Mouse (Mus musculus) MEL (cell line): ENCODE data around the gene Cdc42ep4. TPM values are rescaled to one million over a fixed set of nuclear protein-coding genes. Genes with fewer than 3 reads are reported as not detected.

Experiments
- DNase-seq: peaks from one replicate; pipeline ENCODE4 v3.0.0; 2011; ENCODE audit warnings: low read depth, low spot score
- H3K27ac ChIP-seq: 2 replicates; pipeline ENCODE4 v1.5.1; 2012; ENCODE audit warnings: low read depth, mild to moderate bottlenecking, control low read depth, low read length, moderate library complexity; ENCODE audit not compliant: control insufficient read depth
- H3K27me3 ChIP-seq, 2 experiments: fragments of 150-350 bp in 1 of 2; sonication (generic) in 1 of 2; 2 replicates each; pipeline ENCODE4 v1.6.1; 2012; ENCODE audit warnings: low read length in 2 of 2, mild to moderate bottlenecking in 2 of 2, improper control_type of control experiment in 1 of 2, moderate library complexity in 1 of 2; ENCODE audit not compliant: insufficient read depth in 2 of 2, control insufficient read depth in 1 of 2
- H3K36me3 ChIP-seq, 2 experiments: 2 replicates each; pipeline ENCODE4 v1.6.1; 2012 to 2014; ENCODE audit warnings: low read length in 2 of 2, improper control_type of control experiment in 1 of 2, inconsistent platforms in 1 of 2, mild to moderate bottlenecking in 1 of 2; ENCODE audit not compliant: insufficient read depth in 2 of 2, control insufficient read depth in 1 of 2
- H3K4me1 ChIP-seq, 2 experiments: fragments of 150-350 bp in 1 of 2; sonication (generic) in 1 of 2; 2 replicates each; pipeline ENCODE4 v1.6.1; 2012; ENCODE audit warnings: low read length in 2 of 2, improper control_type of control experiment in 1 of 2, mild to moderate bottlenecking in 1 of 2; ENCODE audit not compliant: insufficient read depth in 2 of 2, control insufficient read depth in 1 of 2
- H3K4me3 ChIP-seq, 2 experiments: fragments of 150-350 bp in 1 of 2; sonication (generic) in 1 of 2; 2 replicates each; pipeline ENCODE4 v1.5.1; 2012; ENCODE audit warnings: low read depth in 2 of 2, low read length in 2 of 2, mild to moderate bottlenecking in 2 of 2, moderate library complexity in 2 of 2, control low read depth in 1 of 2, improper control_type of control experiment in 1 of 2; ENCODE audit not compliant: control insufficient read depth in 1 of 2, insufficient read depth in 1 of 2
- H3K79me2 ChIP-seq: 2 replicates; pipeline ENCODE4 v1.6.1; 2012; ENCODE audit warnings: mild to moderate bottlenecking, low read length, moderate library complexity; ENCODE audit not compliant: control insufficient read depth, poor library complexity, insufficient read depth
- H3K9ac ChIP-seq: 2 replicates; pipeline ENCODE4 v1.6.1; 2012; ENCODE audit warnings: low read depth, mild to moderate bottlenecking, control low read depth, low read length, moderate library complexity; ENCODE audit not compliant: control insufficient read depth, poor library complexity, severe bottlenecking
- H3K9me3 ChIP-seq: fragments of 150-350 bp; sonication (generic); replicated peaks from 2 replicates; pipeline ENCODE4 v1.6.1; 2012; ENCODE audit warnings: mild to moderate bottlenecking, low read length, improper control_type of control experiment, moderate library complexity; ENCODE audit not compliant: insufficient read depth
- CHD1 ChIP-seq: IDR thresholded peaks from 2 replicates; pipeline ENCODE4 v1.6.1; 2012; ENCODE audit warnings: low read depth, mild to moderate bottlenecking, inconsistent platforms, low read length, improper control_type of control experiment
- CTCF ChIP-seq, 3 experiments: IDR thresholded peaks in 2 of 3; conservative IDR thresholded peaks in 1 of 3; 2 replicates each; pipeline ENCODE4 v1.5.1; 2011 to 2012; ENCODE audit warnings: low read length in 3 of 3, low read depth in 2 of 3, mild to moderate bottlenecking in 2 of 3, improper control_type of control experiment in 1 of 3, inconsistent platforms in 1 of 3, mixed read lengths in 1 of 3, moderate library complexity in 1 of 3; ENCODE audit not compliant: control insufficient read depth in 1 of 3, insufficient read depth in 1 of 3, poor library complexity in 1 of 3, severe bottlenecking in 1 of 3
- EP300 ChIP-seq, 2 experiments: IDR thresholded peaks; 2 replicates each; pipeline ENCODE4 v1.6.1; 2011; ENCODE audit warnings: improper control_type of control experiment in 2 of 2, low read length in 2 of 2, low read depth in 1 of 2, mild to moderate bottlenecking in 1 of 2
- ETS1 ChIP-seq: IDR thresholded peaks from 2 replicates; pipeline ENCODE4 v1.6.1; 2012; ENCODE audit warnings: low read depth, mild to moderate bottlenecking, inconsistent platforms, low read length, improper control_type of control experiment, moderate library complexity
- GABPA ChIP-seq: IDR thresholded peaks from 2 replicates; pipeline ENCODE4 v1.6.1; 2012; ENCODE audit warnings: low read depth, mild to moderate bottlenecking, inconsistent platforms, low read length, improper control_type of control experiment, moderate library complexity
- JUND ChIP-seq: IDR thresholded peaks from 2 replicates; pipeline ENCODE4 v1.6.1; 2011; ENCODE audit warnings: low read depth, mild to moderate bottlenecking, improper control_type of control experiment, low read length
- MAZ ChIP-seq: IDR thresholded peaks from 2 replicates; pipeline ENCODE4 v1.6.1; 2012; ENCODE audit warnings: low read depth, mild to moderate bottlenecking, inconsistent platforms, low read length, improper control_type of control experiment
- MEF2A ChIP-seq: IDR thresholded peaks from 2 replicates; pipeline ENCODE4 v1.6.1; 2014; ENCODE audit warnings: low read depth, mild to moderate bottlenecking, inconsistent platforms, low read length, improper control_type of control experiment; ENCODE audit not compliant: poor library complexity, insufficient replicate concordance, severe bottlenecking; ENCODE audit errors: extremely low read depth
- MXI1 ChIP-seq: IDR thresholded peaks from 2 replicates; pipeline ENCODE4 v1.6.1; 2011; ENCODE audit warnings: mild to moderate bottlenecking, low read depth, low read length, improper control_type of control experiment
- MYC ChIP-seq: IDR thresholded peaks from 2 replicates; pipeline ENCODE4 v1.6.1; 2011; ENCODE audit warnings: low read depth, mild to moderate bottlenecking, low read length, improper control_type of control experiment, moderate library complexity
- NRF1 ChIP-seq: IDR thresholded peaks from 2 replicates; pipeline ENCODE4 v1.6.1; 2014; ENCODE audit warnings: low read depth, mild to moderate bottlenecking, inconsistent platforms, low read length, improper control_type of control experiment, moderate library complexity; ENCODE audit not compliant: poor library complexity, insufficient read depth, severe bottlenecking
- POLR2A ChIP-seq, 2 experiments: IDR thresholded peaks; 2 replicates each; pipeline ENCODE4 v1.6.1; 2011 to 2012; ENCODE audit warnings: low read length in 2 of 2, mild to moderate bottlenecking in 2 of 2, control low read depth in 1 of 2, improper control_type of control experiment in 1 of 2, low read depth in 1 of 2, moderate library complexity in 1 of 2; ENCODE audit not compliant: control insufficient read depth in 1 of 2, insufficient read depth in 1 of 2, poor library complexity in 1 of 2
- POLR2AphosphoS2 ChIP-seq: IDR thresholded peaks from 2 replicates; pipeline ENCODE4 v1.6.1; 2011; ENCODE audit warnings: low read length, improper control_type of control experiment
- POLR2AphosphoS5 ChIP-seq: IDR thresholded peaks from 2 replicates; pipeline ENCODE4 v1.6.1; 2012; ENCODE audit warnings: low read depth, borderline replicate concordance, mild to moderate bottlenecking, inconsistent platforms, low read length, moderate library complexity, mixed read lengths
- SMC3 ChIP-seq: IDR thresholded peaks from 2 replicates; pipeline ENCODE4 v1.6.1; 2011; ENCODE audit warnings: low read depth, low read length, improper control_type of control experiment
- TAL1 ChIP-seq: IDR thresholded peaks from 2 replicates; pipeline ENCODE4 v1.6.1; 2012; ENCODE audit warnings: mild to moderate bottlenecking, inconsistent platforms, low read length, moderate library complexity, mixed read lengths
- TBP ChIP-seq: IDR thresholded peaks from 2 replicates; pipeline ENCODE4 v1.8.0; 2011; ENCODE audit warnings: low read depth, low read length, improper control_type of control experiment
- USF2 ChIP-seq, 2 experiments: IDR thresholded peaks; 2 replicates each; pipeline ENCODE4 v1.6.1; 2011 to 2012; ENCODE audit warnings: improper control_type of control experiment in 2 of 2, low read length in 2 of 2, borderline replicate concordance in 1 of 2, inconsistent platforms in 1 of 2, low read depth in 1 of 2, mild to moderate bottlenecking in 1 of 2; ENCODE audit not compliant: insufficient read depth in 1 of 2
- ZC3H11A ChIP-seq: IDR thresholded peaks from 2 replicates; pipeline ENCODE4 v1.6.1; 2012; ENCODE audit warnings: low read depth, mild to moderate bottlenecking, inconsistent platforms, low read length, improper control_type of control experiment
- ZNF384 ChIP-seq: IDR thresholded peaks from 2 replicates; pipeline ENCODE4 v1.6.1; 2012; ENCODE audit warnings: low read depth, mild to moderate bottlenecking, inconsistent platforms, low read length, improper control_type of control experiment
- polyA plus RNA-seq, 2 experiments: library from polyadenylated mRNA; stranded (reverse) in 1 of 2; unstranded in 1 of 2; fragments of >175 nt in 1 of 2; fragments of >200 nt in 1 of 2; gene quantifications; 2 replicates each; pipeline versions ENCODE4 v1.2.1 to v1.2.4; 2012; ENCODE audit warnings: low replicate concordance in 2 of 2, low read depth in 1 of 2; ENCODE audit not compliant: insufficient read length in 2 of 2, insufficient read depth in 1 of 2, missing spikeins in 1 of 2
- total RNA-seq: library from RNA; depleted of rRNA; stranded (reverse); fragments of 300-350 nt; gene quantifications from 2 replicates; pipeline ENCODE4 v1.2.3, GENCODE M21; 2012

Gene Cdc42ep4
- total and polyA plus RNA-seq, 3 experiments = 27.7 to 39.0 TPM; not detected in 1

DNA sequence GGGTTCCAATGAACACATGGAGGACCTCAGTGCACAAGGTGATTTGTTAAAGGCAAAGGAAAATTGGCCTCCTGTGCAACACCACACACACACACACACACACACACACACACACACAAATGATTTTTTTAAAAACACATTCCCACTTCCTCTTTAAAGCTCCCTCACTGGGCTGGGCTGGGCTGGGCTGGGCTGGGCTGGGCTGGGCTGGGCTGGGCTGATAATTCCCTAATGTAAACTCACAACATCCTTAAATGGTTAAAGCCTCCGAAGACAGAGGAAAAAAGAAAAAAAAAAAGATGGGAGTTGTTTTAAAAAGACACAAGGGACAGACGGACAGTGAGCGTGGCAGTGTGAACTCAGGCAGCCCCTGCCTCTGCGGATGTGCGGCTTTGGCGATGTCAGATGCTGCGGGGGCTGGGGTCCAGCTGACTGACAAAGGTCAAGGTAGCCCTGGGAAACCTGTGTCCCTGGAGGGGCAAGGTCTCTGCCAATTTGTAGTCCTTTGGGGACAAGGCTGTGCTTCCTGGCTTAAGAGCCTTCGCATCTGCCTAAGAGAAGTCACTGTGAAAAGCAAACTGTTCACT, 26.3 kb upstream of the Cdc42ep4 start (continued):
- peak; percentile 25; the same call in 1 of the 2 replicates for TF ChIP-seq MXI1
- no peak; the same call in 1 of the 2 replicates for TF ChIP-seq TBP
- TF ChIP-seq ETS1 = peak; percentile 86
- peak; percentile 96 for TF ChIP-seq ZNF384
- no peak for TF ChIP-seq POLR2AphosphoS2
- TF ChIP-seq POLR2AphosphoS5 = no peak
- TF ChIP-seq JUND = no peak
- no peak for TF ChIP-seq CTCF (IDR thresholded peaks at IDR 0.05 in 2 of 3, conservative IDR thresholded peaks at IDR 0.05 in 1 of 3; ENCODE audit: control insufficient read depth in 1 of 3, insufficient read depth in 1 of 3, low read depth in 2 of 3, low read length in 3 of 3, poor library complexity in 1 of 3, severe bottlenecking in 1 of 3)
- 0 out of 2 replicates have a peak, but pooled peaks have one; percentile 62 for TF ChIP-seq MAZ
- TF ChIP-seq SMC3 = 0 out of 2 replicates have a peak, but pooled peaks have one; percentile 18
- TF ChIP-seq USF2 (IDR thresholded peaks at IDR 0.05; ENCODE audit: borderline replicate concordance in 1 of 2, insufficient read depth in 1 of 2, low read depth in 1 of 2, low read length in 2 of 2) = no peak
- TF ChIP-seq CHD1 = no peak
- TF ChIP-seq MYC = peak; percentile 57; the same call in 1 of the 2 replicates
- TF ChIP-seq POLR2A (IDR thresholded peaks at IDR 0.05; ENCODE audit: control insufficient read depth in 1 of 2, insufficient read depth in 1 of 2, low read depth in 1 of 2, low read length in 2 of 2, poor library complexity in 1 of 2) = no peak
- 0 out of 2 replicates have a peak, but pooled peaks have one; percentile 11 for TF ChIP-seq ZC3H11A
- TF ChIP-seq GABPA = no peak

- no peak overlapping the region for H3K4me3 ChIP-seq
- no peak for DNase-seq
- no peak overlapping the region; the same call in 1 of the 2 replicates for H3K27ac ChIP-seq
- H3K9ac ChIP-seq = peak overlapping the region; percentile 41; the same call in 1 of the 2 replicates
- H3K9me3 ChIP-seq = no peaks in the 10 kb centered on the region
- no peaks in the 10 kb centered on the region for H3K27me3 ChIP-seq
- no peak for TF ChIP-seq SMC3
- no peak for TF ChIP-seq MYC
- no peak for TF ChIP-seq NRF1
- no peak for TF ChIP-seq TBP
- no peak for TF ChIP-seq MXI1
- TF ChIP-seq EP300 (IDR thresholded peaks at IDR 0.05; ENCODE audit: low read depth in 1 of 2, low read length in 2 of 2) = no peak
- TF ChIP-seq ETS1 = no peak
- TF ChIP-seq MEF2A = no peak
- TF ChIP-seq TAL1 = no peak
- no peaks in the 10 kb centered on the region for H3K79me2 ChIP-seq
- H3K36me3 ChIP-seq = peaks cover 0 to 23% of the 10 kb centered on the region in 2 experiments; a peak in 2 of 4 replicates
- peaks cover 15 to 33% of the 10 kb centered on the region in 2 experiments for H3K4me1 ChIP-seq
These were observed 25.3 kb upstream of the Cdc42ep4 start for GRCm38 (mm10) chr11:113776851-113777511.
